Mouse (Mus musculus) kidney, adult 2 months (tissue): ENCODE results near the gene Ino80b.

Source experiments
- CTCF ChIP-seq: fragments of 200-500 bp; conservative IDR thresholded peaks from 2 replicates; pipeline ENCODE4 v1.5.1; 2011; ENCODE audit warnings: low read depth, mild to moderate bottlenecking, control low read depth, low read length, moderate library complexity, mixed read lengths; ENCODE audit not compliant: insufficient read depth, insufficient read length
- POLR2A ChIP-seq: fragments of 200-500 bp; IDR thresholded peaks from one replicate; pipeline ENCODE4 v1.6.1; 2011; ENCODE audit warnings: low read depth, low read length, control low read depth

GRCm38 (mm10) chr6:83132176-83132919, 7.1 kb upstream of the Ino80b start:
- TF ChIP-seq CTCF = no peak
- TF ChIP-seq POLR2A = no peak
